Mouse (Mus musculus) stomach, postnatal 0 days (tissue): Measurements from ENCODE around the gene Wrnip1.

ENCODE experiments used
- CTCF ChIP-seq: IDR thresholded peaks from 2 replicates; pipeline ENCODE4 v1.5.1; 2016; ENCODE audit warnings: antibody characterized with exemption, low read depth, mild to moderate bottlenecking, moderate library complexity
- EP300 ChIP-seq: optimal IDR thresholded peaks from 2 replicates; pipeline ENCODE3; 2016; ENCODE audit warnings: antibody characterized with exemption

DNA sequence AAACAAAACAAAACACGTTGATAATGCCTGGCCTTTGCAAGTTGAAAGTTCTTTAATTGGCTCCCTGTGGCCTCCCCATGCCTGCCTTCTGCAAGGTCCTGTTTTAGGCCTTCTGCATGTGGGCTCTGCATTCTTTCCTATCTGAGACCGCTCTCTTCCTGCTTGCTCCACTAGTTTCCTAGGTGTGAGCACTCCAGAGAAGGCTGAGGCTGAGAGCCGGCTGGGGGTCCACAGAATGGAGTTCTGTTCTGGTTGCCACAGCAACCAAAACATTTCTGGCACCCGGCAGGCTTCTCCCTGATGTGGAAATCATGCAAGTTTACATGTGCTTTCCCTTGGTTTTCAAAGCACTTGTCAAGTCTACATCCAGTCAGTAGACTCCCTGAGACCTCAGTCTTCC, 42.8 kb upstream of the Wrnip1 start:
- TF ChIP-seq CTCF (no peak), EP300 (no peak)
